Mouse (Mus musculus) MEL (cell line): ENCODE results near the gene Il31. TPM values are rescaled to one million over a fixed set of nuclear protein-coding genes. Genes with fewer than 3 reads are reported as not detected.

Experiments
- DNase-seq: peaks from one replicate; pipeline ENCODE4 v3.0.0; 2011; ENCODE audit warnings: low read depth, low spot score
- H3K27ac ChIP-seq: 2 replicates; pipeline ENCODE4 v1.5.1; 2012; ENCODE audit warnings: low read depth, mild to moderate bottlenecking, control low read depth, low read length, moderate library complexity; ENCODE audit not compliant: control insufficient read depth
- H3K27me3 ChIP-seq, 2 experiments: fragments of 150-350 bp in 1 of 2; sonication (generic) in 1 of 2; 2 replicates each; pipeline ENCODE4 v1.6.1; 2012; ENCODE audit warnings: low read length in 2 of 2, mild to moderate bottlenecking in 2 of 2, improper control_type of control experiment in 1 of 2, moderate library complexity in 1 of 2; ENCODE audit not compliant: insufficient read depth in 2 of 2, control insufficient read depth in 1 of 2
- H3K36me3 ChIP-seq, 2 experiments: 2 replicates each; pipeline ENCODE4 v1.6.1; 2012 to 2014; ENCODE audit warnings: low read length in 2 of 2, improper control_type of control experiment in 1 of 2, inconsistent platforms in 1 of 2, mild to moderate bottlenecking in 1 of 2; ENCODE audit not compliant: insufficient read depth in 2 of 2, control insufficient read depth in 1 of 2
- H3K4me1 ChIP-seq, 2 experiments: fragments of 150-350 bp in 1 of 2; sonication (generic) in 1 of 2; 2 replicates each; pipeline ENCODE4 v1.6.1; 2012; ENCODE audit warnings: low read length in 2 of 2, improper control_type of control experiment in 1 of 2, mild to moderate bottlenecking in 1 of 2; ENCODE audit not compliant: insufficient read depth in 2 of 2, control insufficient read depth in 1 of 2
- H3K4me3 ChIP-seq, 2 experiments: fragments of 150-350 bp in 1 of 2; sonication (generic) in 1 of 2; 2 replicates each; pipeline ENCODE4 v1.5.1; 2012; ENCODE audit warnings: low read depth in 2 of 2, low read length in 2 of 2, mild to moderate bottlenecking in 2 of 2, moderate library complexity in 2 of 2, control low read depth in 1 of 2, improper control_type of control experiment in 1 of 2; ENCODE audit not compliant: control insufficient read depth in 1 of 2, insufficient read depth in 1 of 2
- H3K79me2 ChIP-seq: 2 replicates; pipeline ENCODE4 v1.6.1; 2012; ENCODE audit warnings: mild to moderate bottlenecking, low read length, moderate library complexity; ENCODE audit not compliant: control insufficient read depth, poor library complexity, insufficient read depth
- H3K9ac ChIP-seq: 2 replicates; pipeline ENCODE4 v1.6.1; 2012; ENCODE audit warnings: low read depth, mild to moderate bottlenecking, control low read depth, low read length, moderate library complexity; ENCODE audit not compliant: control insufficient read depth, poor library complexity, severe bottlenecking
- H3K9me3 ChIP-seq: fragments of 150-350 bp; sonication (generic); replicated peaks from 2 replicates; pipeline ENCODE4 v1.6.1; 2012; ENCODE audit warnings: mild to moderate bottlenecking, low read length, improper control_type of control experiment, moderate library complexity; ENCODE audit not compliant: insufficient read depth
- BHLHE40 ChIP-seq: IDR thresholded peaks from 2 replicates; pipeline ENCODE4 v1.6.1; 2012; ENCODE audit warnings: low read depth, mild to moderate bottlenecking, inconsistent platforms, low read length, improper control_type of control experiment, borderline replicate concordance
- CHD1 ChIP-seq: IDR thresholded peaks from 2 replicates; pipeline ENCODE4 v1.6.1; 2012; ENCODE audit warnings: low read depth, mild to moderate bottlenecking, inconsistent platforms, low read length, improper control_type of control experiment
- CHD2 ChIP-seq: IDR thresholded peaks from 2 replicates; pipeline ENCODE4 v1.6.1; 2011; ENCODE audit warnings: low read length, improper control_type of control experiment
- CTCF ChIP-seq, 3 experiments: IDR thresholded peaks in 2 of 3; conservative IDR thresholded peaks in 1 of 3; 2 replicates each; pipeline ENCODE4 v1.5.1; 2011 to 2012; ENCODE audit warnings: low read length in 3 of 3, low read depth in 2 of 3, mild to moderate bottlenecking in 2 of 3, improper control_type of control experiment in 1 of 3, inconsistent platforms in 1 of 3, mixed read lengths in 1 of 3, moderate library complexity in 1 of 3; ENCODE audit not compliant: control insufficient read depth in 1 of 3, insufficient read depth in 1 of 3, poor library complexity in 1 of 3, severe bottlenecking in 1 of 3
- E2F4 ChIP-seq: IDR thresholded peaks from 2 replicates; pipeline ENCODE4 v1.6.1; 2011; ENCODE audit warnings: low read depth, low read length, improper control_type of control experiment, borderline replicate concordance
- ELF1 ChIP-seq: IDR thresholded peaks from 2 replicates; pipeline ENCODE4 v1.6.1; 2014; ENCODE audit warnings: low read depth, mild to moderate bottlenecking, inconsistent platforms, low read length, improper control_type of control experiment, moderate library complexity
- EP300 ChIP-seq, 2 experiments: IDR thresholded peaks; 2 replicates each; pipeline ENCODE4 v1.6.1; 2011; ENCODE audit warnings: improper control_type of control experiment in 2 of 2, low read length in 2 of 2, low read depth in 1 of 2, mild to moderate bottlenecking in 1 of 2
- ETS1 ChIP-seq: IDR thresholded peaks from 2 replicates; pipeline ENCODE4 v1.6.1; 2012; ENCODE audit warnings: low read depth, mild to moderate bottlenecking, inconsistent platforms, low read length, improper control_type of control experiment, moderate library complexity
- GABPA ChIP-seq: IDR thresholded peaks from 2 replicates; pipeline ENCODE4 v1.6.1; 2012; ENCODE audit warnings: low read depth, mild to moderate bottlenecking, inconsistent platforms, low read length, improper control_type of control experiment, moderate library complexity
- GATA1 ChIP-seq: IDR thresholded peaks from 2 replicates; pipeline ENCODE4 v1.6.1; 2011; ENCODE audit warnings: low read depth, low read length, improper control_type of control experiment
- HCFC1 ChIP-seq: IDR thresholded peaks from 2 replicates; pipeline ENCODE4 v1.6.1; 2012; ENCODE audit warnings: low read depth, mild to moderate bottlenecking, inconsistent platforms, low read length, improper control_type of control experiment, moderate library complexity
- JUND ChIP-seq: IDR thresholded peaks from 2 replicates; pipeline ENCODE4 v1.6.1; 2011; ENCODE audit warnings: low read depth, mild to moderate bottlenecking, improper control_type of control experiment, low read length
- KAT2A ChIP-seq: conservative IDR thresholded peaks from 2 replicates; pipeline ENCODE4 v1.6.1; 2012; ENCODE audit warnings: low read depth, low read length, improper control_type of control experiment, inconsistent platforms
- MAFK ChIP-seq: IDR thresholded peaks from 2 replicates; pipeline ENCODE4 v1.6.1; 2011; ENCODE audit warnings: low read depth, mild to moderate bottlenecking, low read length, improper control_type of control experiment, borderline replicate concordance
- MAX ChIP-seq: IDR thresholded peaks from 2 replicates; pipeline ENCODE4 v1.6.1; 2011; ENCODE audit warnings: low read length, improper control_type of control experiment
- MAZ ChIP-seq: IDR thresholded peaks from 2 replicates; pipeline ENCODE4 v1.6.1; 2012; ENCODE audit warnings: low read depth, mild to moderate bottlenecking, inconsistent platforms, low read length, improper control_type of control experiment
- MEF2A ChIP-seq: IDR thresholded peaks from 2 replicates; pipeline ENCODE4 v1.6.1; 2014; ENCODE audit warnings: low read depth, mild to moderate bottlenecking, inconsistent platforms, low read length, improper control_type of control experiment; ENCODE audit not compliant: poor library complexity, insufficient replicate concordance, severe bottlenecking; ENCODE audit errors: extremely low read depth
- MXI1 ChIP-seq: IDR thresholded peaks from 2 replicates; pipeline ENCODE4 v1.6.1; 2011; ENCODE audit warnings: mild to moderate bottlenecking, low read depth, low read length, improper control_type of control experiment
- MYB ChIP-seq: IDR thresholded peaks from 2 replicates; pipeline ENCODE4 v1.6.1; 2011; ENCODE audit warnings: mild to moderate bottlenecking, low read depth, low read length, improper control_type of control experiment
- MYC ChIP-seq: IDR thresholded peaks from 2 replicates; pipeline ENCODE4 v1.6.1; 2011; ENCODE audit warnings: low read depth, mild to moderate bottlenecking, low read length, improper control_type of control experiment, moderate library complexity
- NELFE ChIP-seq: IDR thresholded peaks from 2 replicates; pipeline ENCODE4 v1.6.1; 2011; ENCODE audit warnings: low read depth, low read length, improper control_type of control experiment
- NRF1 ChIP-seq: IDR thresholded peaks from 2 replicates; pipeline ENCODE4 v1.6.1; 2014; ENCODE audit warnings: low read depth, mild to moderate bottlenecking, inconsistent platforms, low read length, improper control_type of control experiment, moderate library complexity; ENCODE audit not compliant: poor library complexity, insufficient read depth, severe bottlenecking
- POLR2A ChIP-seq, 2 experiments: IDR thresholded peaks; 2 replicates each; pipeline ENCODE4 v1.6.1; 2011 to 2012; ENCODE audit warnings: low read length in 2 of 2, mild to moderate bottlenecking in 2 of 2, control low read depth in 1 of 2, improper control_type of control experiment in 1 of 2, low read depth in 1 of 2, moderate library complexity in 1 of 2; ENCODE audit not compliant: control insufficient read depth in 1 of 2, insufficient read depth in 1 of 2, poor library complexity in 1 of 2
- POLR2AphosphoS2 ChIP-seq: IDR thresholded peaks from 2 replicates; pipeline ENCODE4 v1.6.1; 2011; ENCODE audit warnings: low read length, improper control_type of control experiment
- POLR2AphosphoS5 ChIP-seq: IDR thresholded peaks from 2 replicates; pipeline ENCODE4 v1.6.1; 2012; ENCODE audit warnings: low read depth, borderline replicate concordance, mild to moderate bottlenecking, inconsistent platforms, low read length, moderate library complexity, mixed read lengths
- RAD21 ChIP-seq: IDR thresholded peaks from 2 replicates; pipeline ENCODE4 v1.6.1; 2011; ENCODE audit warnings: mild to moderate bottlenecking, low read depth, low read length, improper control_type of control experiment
- RCOR1 ChIP-seq: IDR thresholded peaks from 2 replicates; pipeline ENCODE4 v1.6.1; 2012; ENCODE audit warnings: low read depth, mild to moderate bottlenecking, inconsistent platforms, low read length, improper control_type of control experiment
- SIN3A ChIP-seq: IDR thresholded peaks from 2 replicates; pipeline ENCODE4 v1.6.1; 2012; ENCODE audit warnings: low read length, improper control_type of control experiment, inconsistent platforms
- SMC3 ChIP-seq: IDR thresholded peaks from 2 replicates; pipeline ENCODE4 v1.6.1; 2011; ENCODE audit warnings: low read depth, low read length, improper control_type of control experiment
- TAL1 ChIP-seq: IDR thresholded peaks from 2 replicates; pipeline ENCODE4 v1.6.1; 2012; ENCODE audit warnings: mild to moderate bottlenecking, inconsistent platforms, low read length, moderate library complexity, mixed read lengths
- TBP ChIP-seq: IDR thresholded peaks from 2 replicates; pipeline ENCODE4 v1.8.0; 2011; ENCODE audit warnings: low read depth, low read length, improper control_type of control experiment
- TCF12 ChIP-seq: IDR thresholded peaks from 2 replicates; pipeline ENCODE4 v1.6.1; 2014; ENCODE audit warnings: low read depth, mild to moderate bottlenecking, inconsistent platforms, low read length, improper control_type of control experiment, moderate library complexity
- UBTF ChIP-seq: IDR thresholded peaks from 2 replicates; pipeline ENCODE4 v1.6.1; 2012; ENCODE audit warnings: low read depth, mild to moderate bottlenecking, inconsistent platforms, low read length, improper control_type of control experiment, moderate library complexity, borderline replicate concordance; ENCODE audit not compliant: insufficient read depth
- USF1 ChIP-seq: IDR thresholded peaks from 2 replicates; pipeline ENCODE4 v1.6.1; 2014; ENCODE audit warnings: low read depth, mild to moderate bottlenecking, inconsistent platforms, low read length, improper control_type of control experiment, moderate library complexity
- USF2 ChIP-seq, 2 experiments: IDR thresholded peaks; 2 replicates each; pipeline ENCODE4 v1.6.1; 2011 to 2012; ENCODE audit warnings: improper control_type of control experiment in 2 of 2, low read length in 2 of 2, borderline replicate concordance in 1 of 2, inconsistent platforms in 1 of 2, low read depth in 1 of 2, mild to moderate bottlenecking in 1 of 2; ENCODE audit not compliant: insufficient read depth in 1 of 2
- ZC3H11A ChIP-seq: IDR thresholded peaks from 2 replicates; pipeline ENCODE4 v1.6.1; 2012; ENCODE audit warnings: low read depth, mild to moderate bottlenecking, inconsistent platforms, low read length, improper control_type of control experiment
- ZKSCAN1 ChIP-seq: IDR thresholded peaks from 2 replicates; pipeline ENCODE4 v1.6.1; 2012; ENCODE audit warnings: low read depth, mild to moderate bottlenecking, inconsistent platforms, low read length, improper control_type of control experiment, moderate library complexity
- ZMIZ1 ChIP-seq: IDR thresholded peaks from 2 replicates; pipeline ENCODE4 v1.6.1; 2012; ENCODE audit warnings: low read depth, mild to moderate bottlenecking, inconsistent platforms, low read length, improper control_type of control experiment, moderate library complexity
- ZNF384 ChIP-seq: IDR thresholded peaks from 2 replicates; pipeline ENCODE4 v1.6.1; 2012; ENCODE audit warnings: low read depth, mild to moderate bottlenecking, inconsistent platforms, low read length, improper control_type of control experiment
- polyA plus RNA-seq, 2 experiments: library from polyadenylated mRNA; stranded (reverse) in 1 of 2; unstranded in 1 of 2; fragments of >175 nt in 1 of 2; fragments of >200 nt in 1 of 2; gene quantifications; 2 replicates each; pipeline versions ENCODE4 v1.2.1 to v1.2.4; 2012; ENCODE audit warnings: low replicate concordance in 2 of 2, low read depth in 1 of 2; ENCODE audit not compliant: insufficient read length in 2 of 2, insufficient read depth in 1 of 2, missing spikeins in 1 of 2
- total RNA-seq: library from RNA; depleted of rRNA; stranded (reverse); fragments of 300-350 nt; gene quantifications from 2 replicates; pipeline ENCODE4 v1.2.3, GENCODE M21; 2012

Il31 gene
- total and polyA plus RNA-seq, 3 experiments = not detected

DNA sequence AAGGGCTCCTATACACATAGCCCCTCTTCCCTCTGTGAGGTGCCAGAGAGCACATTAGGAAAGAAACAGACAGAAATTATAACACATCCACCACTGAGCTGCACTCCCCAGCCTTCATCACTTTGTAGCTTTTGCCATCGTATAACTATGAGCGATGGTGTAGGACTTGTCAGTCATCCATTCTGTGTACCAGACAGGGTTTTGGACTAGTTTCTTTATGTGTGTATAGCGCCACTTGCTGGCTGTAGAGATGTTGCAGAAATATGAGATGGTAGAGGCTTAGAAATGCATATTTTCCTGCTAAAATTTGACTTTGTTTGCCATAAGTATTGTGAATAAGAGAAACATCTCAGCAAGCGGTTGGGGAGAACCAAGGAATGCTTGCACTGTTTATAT is 52.5 kb downstream of the Il31 start:
- DNase-seq = peak; percentile 67
- Histone ChIP-seq H3K9ac (no peak overlapping the region), H3K79me2 (no peaks in the 10 kb centered on the region), H3K9me3 (no peaks in the 10 kb centered on the region), H3K4me3 (no peak overlapping the region), H3K27ac (no peak overlapping the region), H3K36me3 (peaks cover 0 to 6% of the 10 kb centered on the region in 2 experiments; a peak in 1 of 4 replicates), H3K27me3 (no peaks in the 10 kb centered on the region), H3K4me1 (no peaks in the 10 kb centered on the region)
- TF ChIP-seq HCFC1 (no peak), MEF2A (no peak), MYB (no peak), UBTF (no peak), CHD1 (no peak), CHD2 (no peak), ELF1 (no peak), RCOR1 (no peak), SIN3A (no peak), JUND (no peak), POLR2AphosphoS2 (no peak), ETS1 (no peak), GABPA (no peak), TAL1 (no peak), E2F4 (no peak), SMC3 (peak; percentile 76), ZNF384 (no peak), ZMIZ1 (no peak), USF2 (IDR thresholded peaks at IDR 0.05; ENCODE audit: borderline replicate concordance in 1 of 2, insufficient read depth in 1 of 2, low read depth in 1 of 2, low read length in 2 of 2) (no peak), CTCF (IDR thresholded peaks at IDR 0.05 in 2 of 3, conservative IDR thresholded peaks at IDR 0.05 in 1 of 3; ENCODE audit: control insufficient read depth in 1 of 3, insufficient read depth in 1 of 3, low read depth in 2 of 3, low read length in 3 of 3, poor library complexity in 1 of 3, severe bottlenecking in 1 of 3) (peak; percentile 30 to 80 (median 52); a peak in 5 of 6 replicates), ZKSCAN1 (no peak), ZC3H11A (peak; percentile 48; the same call in 1 of the 2 replicates), MYC (no peak), MXI1 (no peak), NRF1 (no peak), USF1 (no peak), RAD21 (peak; percentile 78), POLR2AphosphoS5 (no peak), MAX (no peak), KAT2A (no peak), EP300 (IDR thresholded peaks at IDR 0.05; ENCODE audit: low read depth in 1 of 2, low read length in 2 of 2) (no peak), NELFE (no peak), MAZ (no peak), BHLHE40 (no peak), TBP (0 out of 2 replicates have a peak, but pooled peaks have one; percentile 12), GATA1 (no peak), MAFK (no peak), TCF12 (no peak), POLR2A (IDR thresholded peaks at IDR 0.05; ENCODE audit: control insufficient read depth in 1 of 2, insufficient read depth in 1 of 2, low read depth in 1 of 2, low read length in 2 of 2, poor library complexity in 1 of 2) (no peak)
